In genomic region chr10:80928586-80929298, GRCm38 (mm10) we compare ENCODE assay signal across 1 mouse cellular context.
TF ChIP-seq lines count a peak whose summit lies in the region.

No protein-coding gene starts in this region.

TF ChIP-seq in CH12.LX, 34 proteins besides CTCF, POLR2A, EP300 and RAD21:
- TF ChIP-seq BHLHE40 (IDR thresholded peaks at IDR 0.05; ENCODE audit: low read depth, low read length) = peak; percentile 99
- TF ChIP-seq ZKSCAN1 (IDR thresholded peaks at IDR 0.05; ENCODE audit: borderline replicate concordance, low read depth, low read length) = no peak
- no peak for TF ChIP-seq CHD1 (IDR thresholded peaks at IDR 0.05; ENCODE audit: low read depth, low read length)
- TF ChIP-seq USF2 (conservative IDR thresholded peaks at IDR 0.05; ENCODE audit: low read depth, low read length) = no peak
- TF ChIP-seq SMC3 (IDR thresholded peaks at IDR 0.05; ENCODE audit: low read depth, low read length) = peak; percentile 98
- TF ChIP-seq UBTF (IDR thresholded peaks at IDR 0.05; ENCODE audit: low read depth, low read length) = no peak; the same call in 1 of the 2 replicates
- peak; percentile 23 for TF ChIP-seq ETS1 (conservative IDR thresholded peaks at IDR 0.05; ENCODE audit: low read depth, low read length)
- peak; percentile 97 for TF ChIP-seq ZNF384 (IDR thresholded peaks at IDR 0.05; ENCODE audit: low read depth, low read length)
- TF ChIP-seq GABPA (IDR thresholded peaks at IDR 0.05; ENCODE audit: insufficient replicate concordance, low read depth, low read length) = no peak
- no peak for TF ChIP-seq JUN (IDR thresholded peaks at IDR 0.05; ENCODE audit: insufficient read depth, low read depth, low read length)
- TF ChIP-seq TCF12 (IDR thresholded peaks at IDR 0.05; ENCODE audit: low read depth, low read length) = 0 out of 2 replicates have a peak, but pooled peaks have one; percentile 52
- TF ChIP-seq NELFE (IDR thresholded peaks at IDR 0.05; ENCODE audit: low read depth, low read length) = peak; percentile 64; the same call in 1 of the 2 replicates
- TF ChIP-seq ZMIZ1 (IDR thresholded peaks at IDR 0.05; ENCODE audit: low read depth, low read length) = no peak
- peak; percentile 44; the same call in 1 of the 2 replicates for TF ChIP-seq MYC (IDR thresholded peaks at IDR 0.05; ENCODE audit: low read depth, low read length)
- peak; percentile 87 for TF ChIP-seq ELF1 (IDR thresholded peaks at IDR 0.05; ENCODE audit: low read depth, low read length)
- TF ChIP-seq HCFC1 (IDR thresholded peaks at IDR 0.05; ENCODE audit: low read depth, low read length) = peak; percentile 44
- TF ChIP-seq MAX (IDR thresholded peaks at IDR 0.05; ENCODE audit: low read length) = peak; percentile 38
- 0 out of 2 replicates have a peak, but pooled peaks have one; percentile 18 for TF ChIP-seq NRF1 (IDR thresholded peaks at IDR 0.05; ENCODE audit: low read depth, low read length)
- TF ChIP-seq IRF4 (IDR thresholded peaks at IDR 0.05; ENCODE audit: low read depth, low read length) = peak; percentile 56
- peak; percentile 62; the same call in 1 of the 2 replicates for TF ChIP-seq MEF2A (IDR thresholded peaks at IDR 0.05; ENCODE audit: borderline replicate concordance, low read depth, low read length)
- TF ChIP-seq PAX5 (IDR thresholded peaks at IDR 0.05; ENCODE audit: low read length) = no peak
- TF ChIP-seq ZC3H11A (IDR thresholded peaks at IDR 0.05; ENCODE audit: low read depth, low read length) = peak; percentile 90
- peak; percentile 98 for TF ChIP-seq MAZ (IDR thresholded peaks at IDR 0.05; ENCODE audit: low read depth, low read length)
- peak; percentile 36; the same call in 1 of the 2 replicates for TF ChIP-seq RCOR1 (conservative IDR thresholded peaks at IDR 0.05; ENCODE audit: low read depth, low read length)
